Mouse (Mus musculus): Measurements from ENCODE around the gene Slc44a3. TPM values are rescaled to one million over a fixed set of nuclear protein-coding genes. Genes with fewer than 3 reads are reported as not detected.

Gene Slc44a3
- polyA plus RNA-seq, 1 experiment = 5.9 TPM

DNA sequence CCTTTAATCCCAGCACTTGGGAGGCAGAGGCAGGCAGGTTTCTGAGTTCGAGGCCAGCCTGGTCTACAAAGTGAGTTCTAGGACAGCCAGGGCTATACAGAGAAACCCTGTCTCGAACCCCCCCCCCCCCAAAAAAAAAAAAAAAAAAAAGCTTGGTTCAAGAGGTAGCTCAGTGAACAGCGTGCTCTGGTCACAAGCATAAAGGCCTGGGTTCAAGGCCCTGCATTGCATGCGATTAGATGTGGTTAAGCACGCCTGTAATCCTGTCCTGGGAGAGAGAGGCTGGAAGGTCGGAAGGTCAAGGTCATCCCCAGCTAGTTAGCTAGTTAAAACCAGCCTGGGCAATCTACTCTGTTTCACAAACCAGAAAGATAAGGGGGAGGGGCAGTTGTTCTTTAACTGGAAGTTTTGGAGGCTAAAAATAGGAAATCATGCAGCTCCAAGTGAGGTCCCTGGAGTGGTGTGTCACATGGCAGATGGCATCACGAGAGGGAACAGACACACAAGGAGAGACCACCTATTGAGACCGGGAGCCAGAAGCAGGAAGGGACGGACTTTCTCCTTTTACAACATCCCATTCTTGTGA, 113.3 kb downstream of the Slc44a3 start:
- Histone ChIP-seq H3K4me3 (ENCODE audit: low read depth, low read length) (no peak overlapping the region), H3K27ac (ENCODE audit: insufficient read depth, low read depth, low read length) (no peak overlapping the region), H3K36me3 (ENCODE audit: control insufficient read depth, insufficient read depth, low read length) (no peaks in the 10 kb centered on the region), H3K4me1 (ENCODE audit: control insufficient read depth, insufficient read depth, insufficient read length, low read length) (no peaks in the 10 kb centered on the region; the same call in 1 of the 2 replicates), H3K27me3 (ENCODE audit: control insufficient read depth, insufficient read depth, low read length) (no peaks in the 10 kb centered on the region)
- TF ChIP-seq CTCF (IDR thresholded peaks at IDR 0.05; ENCODE audit: extremely low read depth, insufficient read length, insufficient replicate concordance, low read depth, low read length) = no peak
- no peak for TF ChIP-seq POLR2A (IDR thresholded peaks at IDR 0.05; ENCODE audit: low read depth, low read length)
- 90% methylated on average over 9 of the region's 9 CpGs for WGBS

DNA sequence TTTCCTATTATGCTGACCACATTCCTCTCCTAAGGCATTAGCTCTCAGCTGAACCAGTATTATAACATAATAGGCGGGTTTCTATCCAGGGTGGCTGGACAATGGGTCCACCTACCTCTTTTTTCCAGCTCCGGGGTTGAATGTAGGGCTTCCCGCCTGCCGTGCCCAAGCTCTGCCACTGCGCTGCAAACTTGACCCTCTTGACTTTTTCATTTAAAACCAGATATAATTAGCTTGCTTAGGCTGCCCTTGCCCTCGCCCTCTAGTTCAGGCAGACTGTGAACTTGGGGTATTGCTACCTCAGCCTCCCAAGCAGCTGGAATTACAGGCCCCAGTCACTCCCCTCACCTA, 114.0 kb downstream of the Slc44a3 start:
- TF ChIP-seq CTCF (IDR thresholded peaks at IDR 0.05; ENCODE audit: extremely low read depth, insufficient read length, insufficient replicate concordance, low read depth, low read length) (no peak), POLR2A (IDR thresholded peaks at IDR 0.05; ENCODE audit: low read depth, low read length) (no peak)

DNA sequence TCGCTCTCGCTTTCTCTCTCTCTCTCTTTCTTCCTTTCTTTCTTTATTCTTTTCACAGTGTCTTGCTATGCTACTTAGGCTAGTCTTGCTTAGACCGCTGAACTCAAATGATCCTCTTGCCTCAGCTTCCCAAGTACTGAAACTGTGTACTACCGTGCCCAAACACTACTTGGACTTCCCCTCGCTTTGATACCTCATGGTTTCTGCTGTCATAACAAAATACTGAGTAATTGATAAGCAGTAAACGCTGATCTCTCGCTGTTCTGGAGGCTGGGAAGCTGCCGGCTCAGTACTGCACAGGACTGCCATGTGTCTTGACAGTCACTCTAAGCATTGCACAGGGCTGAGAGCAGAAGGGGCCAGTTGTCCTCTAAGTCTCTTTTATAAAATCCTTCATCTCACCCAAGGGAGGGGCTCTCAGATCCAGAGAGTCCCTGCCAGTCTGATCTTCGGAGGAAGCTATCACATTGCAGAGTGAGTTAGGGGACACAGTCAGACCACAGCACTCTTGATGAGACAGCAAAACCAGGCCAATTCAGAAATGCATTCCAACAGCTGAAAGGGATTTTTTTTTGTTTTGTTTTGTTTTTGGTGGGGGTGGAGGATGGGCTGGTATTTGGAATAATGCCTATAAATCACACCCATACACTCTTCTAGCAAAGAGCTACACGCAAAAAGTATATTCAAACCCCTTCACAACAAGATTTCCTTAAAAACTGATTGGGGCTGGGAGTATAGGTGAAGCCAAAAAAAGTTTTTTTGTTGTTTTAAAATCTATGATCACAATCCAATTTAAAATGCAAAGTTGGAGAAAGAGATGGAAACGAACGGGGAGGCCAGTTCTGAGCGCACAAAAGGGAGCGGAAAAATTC, 114.6 kb downstream of the Slc44a3 start:
- no peak overlapping the region for H3K4me3 ChIP-seq (ENCODE audit: low read depth, low read length)
- no peak for TF ChIP-seq POLR2A (IDR thresholded peaks at IDR 0.05; ENCODE audit: low read depth, low read length)
- no peak for TF ChIP-seq CTCF (IDR thresholded peaks at IDR 0.05; ENCODE audit: extremely low read depth, insufficient read length, insufficient replicate concordance, low read depth, low read length)
- no peaks in the 10 kb centered on the region for H3K27me3 ChIP-seq (ENCODE audit: control insufficient read depth, insufficient read depth, low read length)
- WGBS = 59% methylated on average over 14 of the region's 14 CpGs
- H3K27ac ChIP-seq (ENCODE audit: insufficient read depth, low read depth, low read length) = no peak overlapping the region
- no peaks in the 10 kb centered on the region; the same call in 1 of the 2 replicates for H3K4me1 ChIP-seq (ENCODE audit: control insufficient read depth, insufficient read depth, insufficient read length, low read length)
- no peaks in the 10 kb centered on the region for H3K36me3 ChIP-seq (ENCODE audit: control insufficient read depth, insufficient read depth, low read length)

More for the DNA sequence above, 114.0 kb downstream of the Slc44a3 start:
- H3K4me3 ChIP-seq (ENCODE audit: low read depth, low read length) = no peak overlapping the region
- 83% methylated on average over 6 of the region's 6 CpGs for WGBS
- H3K4me1 ChIP-seq (ENCODE audit: control insufficient read depth, insufficient read depth, insufficient read length, low read length) = no peaks in the 10 kb centered on the region; the same call in 1 of the 2 replicates
- H3K27me3 ChIP-seq (ENCODE audit: control insufficient read depth, insufficient read depth, low read length) = no peaks in the 10 kb centered on the region
- H3K27ac ChIP-seq (ENCODE audit: insufficient read depth, low read depth, low read length) = no peak overlapping the region
- no peaks in the 10 kb centered on the region for H3K36me3 ChIP-seq (ENCODE audit: control insufficient read depth, insufficient read depth, low read length)

DNA sequence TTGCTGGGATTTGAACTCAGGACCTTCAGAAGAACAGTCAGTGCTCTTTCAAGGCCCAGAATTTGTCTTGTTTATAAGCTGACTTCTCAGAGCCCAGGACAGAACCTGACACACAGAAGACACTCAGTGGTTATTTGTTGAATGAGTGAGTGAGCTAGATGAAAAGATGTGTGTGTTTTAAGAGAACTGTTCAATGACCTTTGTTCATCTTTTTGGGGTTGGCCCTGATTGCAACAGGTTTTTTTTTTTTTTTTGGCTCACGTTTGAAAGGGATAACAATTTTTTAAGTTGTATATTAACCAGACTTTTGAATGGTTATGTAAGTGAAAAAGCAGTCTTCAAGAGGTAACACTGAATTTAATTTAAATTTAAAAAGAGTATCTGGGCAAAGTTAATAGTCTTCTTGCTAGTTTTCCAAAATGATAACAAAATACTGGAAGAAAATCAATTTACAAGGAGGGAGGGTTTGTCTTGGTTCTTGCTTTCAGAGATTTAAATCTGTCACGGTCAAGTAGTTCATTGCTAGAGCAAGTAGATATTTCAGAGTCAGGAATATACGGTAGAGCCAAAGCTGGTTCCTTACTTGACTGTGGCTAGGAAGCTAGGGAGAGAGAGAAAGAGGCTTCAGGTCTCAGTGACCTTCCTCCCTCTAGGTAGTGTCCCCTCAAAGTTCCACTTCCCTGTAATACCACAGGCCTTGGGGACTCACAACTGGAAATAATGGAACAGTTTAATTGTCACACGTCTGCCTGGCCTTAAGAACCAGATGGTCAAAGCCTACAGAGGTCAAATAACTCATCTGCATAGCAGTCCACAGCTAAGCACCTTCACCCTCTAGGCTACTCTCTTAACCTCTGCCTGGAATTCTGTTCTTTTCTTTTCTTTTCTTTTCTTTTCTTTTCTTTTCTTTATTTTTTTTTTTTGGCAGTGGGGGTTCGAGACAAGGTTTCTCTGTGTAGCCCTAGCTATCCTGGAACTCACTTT, 115.7 kb downstream of the Slc44a3 start:
- H3K36me3 ChIP-seq (ENCODE audit: control insufficient read depth, insufficient read depth, low read length) = no peaks in the 10 kb centered on the region
- 27% methylated on average over 5 of the region's 5 CpGs for WGBS
- H3K4me3 ChIP-seq (ENCODE audit: low read depth, low read length) = no peak overlapping the region
- TF ChIP-seq POLR2A (IDR thresholded peaks at IDR 0.05; ENCODE audit: low read depth, low read length) (no peak), CTCF (IDR thresholded peaks at IDR 0.05; ENCODE audit: extremely low read depth, insufficient read length, insufficient replicate concordance, low read depth, low read length) (no peak)
- H3K27ac ChIP-seq (ENCODE audit: insufficient read depth, low read depth, low read length) = peak overlapping the region; percentile 23; the same call in 1 of the 2 replicates
- no peaks in the 10 kb centered on the region for H3K27me3 ChIP-seq (ENCODE audit: control insufficient read depth, insufficient read depth, low read length)
- no peaks in the 10 kb centered on the region; the same call in 1 of the 2 replicates for H3K4me1 ChIP-seq (ENCODE audit: control insufficient read depth, insufficient read depth, insufficient read length, low read length)

DNA sequence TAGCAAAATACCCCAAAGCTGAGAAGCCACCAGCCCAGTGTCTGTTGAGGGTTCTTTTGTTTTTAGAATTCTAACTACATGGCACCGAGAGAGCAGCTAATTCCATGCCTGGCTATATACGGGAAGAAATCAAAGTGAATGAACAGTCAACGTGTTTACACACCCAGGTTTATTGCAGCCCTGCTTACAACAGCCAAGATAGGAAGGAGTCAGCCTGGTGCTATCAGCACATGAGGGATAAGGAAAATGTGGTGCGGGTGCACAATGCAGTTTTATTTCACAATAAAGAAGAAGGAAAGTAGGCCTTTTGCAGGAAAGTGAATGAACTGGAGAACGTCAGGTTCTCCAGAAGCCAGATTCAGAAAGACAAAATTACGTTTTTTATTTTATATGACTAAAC, 120.8 kb downstream of the Slc44a3 start:
- TF ChIP-seq POLR2A (IDR thresholded peaks at IDR 0.05; ENCODE audit: low read depth, low read length) (no peak), CTCF (IDR thresholded peaks at IDR 0.05; ENCODE audit: extremely low read depth, insufficient read length, insufficient replicate concordance, low read depth, low read length) (no peak)
- Histone ChIP-seq H3K36me3 (ENCODE audit: control insufficient read depth, insufficient read depth, low read length) (no peaks in the 10 kb centered on the region), H3K27me3 (ENCODE audit: control insufficient read depth, insufficient read depth, low read length) (no peaks in the 10 kb centered on the region), H3K27ac (ENCODE audit: insufficient read depth, low read depth, low read length) (peak overlapping the region; percentile 34), H3K4me1 (ENCODE audit: control insufficient read depth, insufficient read depth, insufficient read length, low read length) (peaks cover 18% of the 10 kb centered on the region; the same call in 1 of the 2 replicates), H3K4me3 (ENCODE audit: low read depth, low read length) (no peak overlapping the region)
- 28% methylated on average over 6 of the region's 6 CpGs for WGBS

Other genes with a start within 250 kb of the Slc44a3 start
- gene Tmem56, start 249.3 kb downstream of the Slc44a3 start, polyA plus RNA-seq (2012; rRNA removed) = 0.75 and 0.77 TPM in 2 replicates
- gene Alg14, start 240.6 kb downstream of the Slc44a3 start, polyA plus RNA-seq (2012; rRNA removed) = 5.1 and 6.4 TPM in 2 replicates
- 52.8 and 67.8 TPM in 2 replicates for gene Cnn3, start 105.9 kb downstream of the Slc44a3 start, polyA plus RNA-seq (2012; rRNA removed)
- not detected in 2 replicates for gene 4930432M17Rik, start 138.4 kb upstream of the Slc44a3 start, polyA plus RNA-seq (2012; rRNA removed)
- 6.2 and 8.6 TPM in 2 replicates for gene F3, start 191.1 kb upstream of the Slc44a3 start, polyA plus RNA-seq (2012; rRNA removed)

Data from small intestine, adult 2 months (tissue).